Mouse (Mus musculus) v-Abl transformed pro-B cells (cell line): Measurements from ENCODE around the gene Tmem30a.

Source experiments
- in situ Hi-C, 2 experiments: fragments of 400-800 bp; cut with MboI; formaldehyde crosslinking; loops; one replicate each; pipeline ENCODE4 v1.15.1; 2025; ENCODE audit not compliant: unreplicated experiment in 2 of 2

Gene Tmem30a

DNA sequence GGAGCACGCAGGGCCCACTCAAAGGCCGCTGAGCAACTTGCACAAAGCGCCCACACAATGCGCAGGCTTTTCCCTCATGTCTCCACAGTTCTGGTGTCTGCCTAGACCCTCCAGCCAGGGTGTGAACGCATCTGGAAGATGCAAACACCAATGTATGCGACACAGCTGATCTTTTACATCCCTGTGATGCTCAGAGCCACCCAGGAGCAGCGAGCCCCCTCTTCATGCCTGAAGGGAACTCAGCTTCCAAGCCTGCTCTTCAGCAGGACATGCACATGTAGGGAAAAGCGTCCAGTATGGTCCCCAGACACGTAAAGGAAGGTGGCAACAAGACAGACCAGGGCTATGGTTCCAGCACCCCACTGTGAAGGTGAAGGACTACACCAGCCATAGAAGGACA is 73.2 kb downstream of the Tmem30a start:
- in situ Hi-C loops: loop anchor here (5.0 to 10.0 kb wide), 5 partner anchors 287 to 1365 kb away; partner anchors contain the start of gene Gsta2 (in 1 of the 2)

DNA sequence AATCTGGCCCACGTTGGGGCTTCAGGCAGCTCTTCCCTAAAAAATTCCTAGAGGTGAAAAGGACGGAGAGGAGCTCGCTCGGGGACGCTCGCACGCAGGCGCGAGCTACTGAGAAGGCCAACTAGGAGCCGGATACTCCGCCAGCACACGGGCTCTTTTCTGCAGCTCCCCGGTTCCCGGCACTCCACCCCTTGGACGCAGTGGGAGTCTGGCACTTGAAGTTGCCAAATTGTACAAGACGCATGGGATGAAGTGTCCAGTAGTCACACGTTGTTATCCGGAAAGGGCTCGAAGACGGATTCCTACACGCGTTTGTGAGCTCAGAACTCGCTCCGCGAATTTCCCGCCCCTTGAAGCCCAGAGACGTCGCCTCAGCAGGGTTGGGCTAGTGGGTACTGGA is 73.9 kb downstream of the Tmem30a start:
- in situ Hi-C loops: loop anchor here (5.0 to 10.0 kb wide), 6 partner anchors 672 to 1365 kb away; partner anchors contain the start of gene Gsta2 (in 1 of the 2)
